Mouse (Mus musculus) adrenal gland, adult 18-20 months (tissue): ENCODE data around the gene Rpl19. TPM values are rescaled to one million over a fixed set of nuclear protein-coding genes. Genes with fewer than 3 reads are reported as not detected.
A peak's percentile ranks its signal among the peaks of the same experiment; 100 is the strongest.

Experiments
- DNase-seq, 2 experiments: peaks; one replicate each; pipeline ENCODE4 v3.0.0; 2021 to 2022; ENCODE audit warnings: low spot score in 2 of 2
- total RNA-seq, 2 experiments: library from RNA; stranded (reverse); gene quantifications; 1 replicate in 1 of 2; 2 replicates in 1 of 2; pipeline ENCODE4 v1.2.3; 2021

Rpl19 gene
- total RNA-seq, 2 experiments from 2014 or later, result 1,100 to 1,184 TPM

GRCm38 (mm10) chr11:97998074-97998793 is 28.3 kb upstream of the Rpl19 start:
- DNase-seq, result no peak

- DNase-seq, result no peak
These were observed 27.5 kb upstream of the Rpl19 start for GRCm38 (mm10) chr11:97998898-97999608.

GRCm38 (mm10) chr11:97999748-98000147 is 26.8 kb upstream of the Rpl19 start:
- DNase-seq, result no peak

GRCm38 (mm10) chr11:98000378-98001140 is 26.0 kb upstream of the Rpl19 start:
- DNase-seq, result no peak

- DNase-seq, result no peak
These were observed 25.1 kb upstream of the Rpl19 start for GRCm38 (mm10) chr11:98001351-98001824.

GRCm38 (mm10) chr11:98001986-98002385 is 24.5 kb upstream of the Rpl19 start:
- no peak for DNase-seq

GRCm38 (mm10) chr11:98002627-98003026 is 23.9 kb upstream of the Rpl19 start:
- DNase-seq, result peak; percentile 72 to 80

- DNase-seq, result no peak
These were observed 23.3 kb upstream of the Rpl19 start for GRCm38 (mm10) chr11:98003171-98003671.

GRCm38 (mm10) chr11:98004161-98004560 is 22.3 kb upstream of the Rpl19 start:
- DNase-seq, result no peak

GRCm38 (mm10) chr11:98005076-98005475 is 21.4 kb upstream of the Rpl19 start:
- no peak for DNase-seq

GRCm38 (mm10) chr11:98005686-98006085 is 20.8 kb upstream of the Rpl19 start:
- no peak for DNase-seq

GRCm38 (mm10) chr11:98008087-98008486 is 18.4 kb upstream of the Rpl19 start:
- DNase-seq, result no peak

GRCm38 (mm10) chr11:98011716-98012115 is 14.8 kb upstream of the Rpl19 start:
- no peak for DNase-seq

- DNase-seq, result no peak
These were observed 13.7 kb upstream of the Rpl19 start for GRCm38 (mm10) chr11:98012831-98013230.

- no peak for DNase-seq
These were observed 10.3 kb upstream of the Rpl19 start for GRCm38 (mm10) chr11:98016177-98016576.

GRCm38 (mm10) chr11:98016824-98017223 is 9.7 kb upstream of the Rpl19 start:
- DNase-seq, result no peak

- DNase-seq, result no peak
These were observed 8.3 kb upstream of the Rpl19 start for GRCm38 (mm10) chr11:98018222-98018621.

GRCm38 (mm10) chr11:98018858-98019641 is 7.5 kb upstream of the Rpl19 start:
- no peak for DNase-seq

- DNase-seq, result no peak
These were observed 6.5 kb upstream of the Rpl19 start for GRCm38 (mm10) chr11:98019883-98020610.

- DNase-seq, result no peak
These were observed 5.8 kb upstream of the Rpl19 start for GRCm38 (mm10) chr11:98020710-98021109.
